ENCODE assay signal across 8 mouse cellular contexts in the genomic region with DNA sequence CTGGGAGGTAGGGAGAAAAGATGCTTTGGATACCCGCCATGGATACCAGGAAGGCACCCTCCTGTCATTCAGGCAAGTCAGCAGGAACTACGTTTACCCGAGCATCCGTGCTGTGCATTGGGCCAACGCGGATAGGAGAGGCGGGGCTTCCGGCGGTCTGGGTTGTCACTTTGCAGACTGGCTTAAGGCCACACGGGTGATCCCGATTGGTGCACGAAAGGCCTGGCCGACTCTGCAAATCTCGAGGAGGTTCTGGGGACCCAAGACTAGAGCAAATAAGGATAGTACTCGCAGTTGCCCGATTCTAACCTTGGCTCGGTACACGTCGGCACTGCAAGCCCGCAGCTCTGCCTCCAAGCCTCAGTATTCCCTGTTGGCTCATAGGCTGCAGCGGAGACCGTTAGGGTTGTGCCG. TPM values are rescaled to one million over a fixed set of nuclear protein-coding genes. Genes with fewer than 3 reads are reported as not detected.
A peak's percentile ranks its signal among the peaks of the same experiment; 100 is the strongest.
DNase-seq lines count a peak whose midpoint lies in the region; ATAC-seq and TF ChIP-seq lines count a peak whose summit lies in the region.

A gene (plus strand): TSS at position 161 of the 414 bp plus-strand sequence.

- peak; percentile 93 to 97 for DNase-seq in adrenal gland, adult (ENCODE audit: inconsistent age in 2 of 2, low spot score in 1 of 2)
- DNase-seq in embryo, embryonic 10 days (ENCODE audit: low spot score), result peak; percentile 94
- DNase-seq in gastrocnemius, adult 8-10 months (ENCODE audit: low spot score in 2 of 2), result peak; percentile 82 to 89
- peak; percentile 94 for DNase-seq in hindbrain, postnatal 0 days (ENCODE audit: low spot score)
- DNase-seq in left cerebral cortex, adult 8-10 months (ENCODE audit: low spot score in 2 of 2), result peak; percentile 83 to 92
- peak; percentile 94 to 95 for DNase-seq in right cerebral cortex, adult 2 months (ENCODE audit: low spot score in 2 of 2)
- DNase-seq in urinary bladder, postnatal 10 days (ENCODE audit: low spot score), result peak; percentile 48

- no peak for TF ChIP-seq CTCF in hindbrain, postnatal 0 days (IDR thresholded peaks at IDR 0.05; ENCODE audit: low read depth)

- peaks cover 16% of the 10 kb centered on the region for H3K36me3 ChIP-seq in hindbrain, postnatal 0 days (ENCODE audit: insufficient read depth, low read length)

- peak; percentile 90 for ATAC-seq in hindbrain, postnatal 0 days
- ATAC-seq in megakaryocyte, adult 5-6 weeks (ENCODE audit: poor library complexity, severe bottlenecking), result peak; percentile 91

- H3K4me3 ChIP-seq in hindbrain, postnatal 0 days (ENCODE audit: low read length), result peak within 1 kb of the TSS; percentile 84

- no peaks in the 10 kb centered on the region for H3K27me3 ChIP-seq in hindbrain, postnatal 0 days (ENCODE audit: insufficient read depth, low read length)

- H3K9ac ChIP-seq in hindbrain, postnatal 0 days (replicated peaks; ENCODE audit: low read length), result peak within 1 kb of the TSS; percentile 86

- H3K27ac ChIP-seq in hindbrain, postnatal 0 days, result peak within 1 kb of the TSS; percentile 90

- 0% methylated on average over 23 of the region's 23 CpGs for WGBS in hindbrain, postnatal 0 days

- peaks cover 19% of the 10 kb centered on the region; the same call in 1 of the 2 replicates for H3K4me1 ChIP-seq in hindbrain, postnatal 0 days (ENCODE audit: insufficient read depth, low read length)

- H3K9me3 ChIP-seq in hindbrain, postnatal 0 days (ENCODE audit: low read length), result no peaks in the 10 kb centered on the region

- peak within 1 kb of the TSS; percentile 98 for H3K4me2 ChIP-seq in hindbrain, postnatal 0 days (ENCODE audit: low read depth, low read length)

RNA-seq across cellular contexts. Expression of the gene that starts here (rescaled TPM):
- total RNA-seq in gastrocnemius, adult 8-10 months (2022), result 1 to 10 TPM; 1.3 to 2.7 (median 1.6) TPM
- 25.5 and 30.1 TPM in 2 replicates for total RNA-seq in hindbrain, postnatal 0 days (2014; rRNA removed)
- 6.8 and 7.1 TPM in 2 replicates for polyA plus RNA-seq in hindbrain, postnatal 0 days (2015; fragmentation: Nextera tagmentation; extraction: Ambion mirVana)
- total RNA-seq in left cerebral cortex, adult 8-10 months (2022), result 10 to 100 TPM in 1 of 4 experiments, 1 to 10 TPM in 3; 9.2 to 10.1 (median 9.7) TPM
- 2.3 and 2.4 TPM in 2 replicates for total RNA-seq in megakaryocyte, adult 5-6 weeks (2015)
- 4.7 and 5.1 TPM in 2 replicates for total RNA-seq in megakaryocyte, adult 5-6 weeks (2017)

Comparison
In these comparisons a context has a peak if more than half of its experiments do, and no peak if none do; other contexts are left out.
1. Peak in every context shown above with its lines: DNase-seq, ATAC-seq, H3K4me3 ChIP-seq and H3K27ac ChIP-seq.